Mouse (Mus musculus): Measurements from ENCODE around the gene Tex44.

DNA sequence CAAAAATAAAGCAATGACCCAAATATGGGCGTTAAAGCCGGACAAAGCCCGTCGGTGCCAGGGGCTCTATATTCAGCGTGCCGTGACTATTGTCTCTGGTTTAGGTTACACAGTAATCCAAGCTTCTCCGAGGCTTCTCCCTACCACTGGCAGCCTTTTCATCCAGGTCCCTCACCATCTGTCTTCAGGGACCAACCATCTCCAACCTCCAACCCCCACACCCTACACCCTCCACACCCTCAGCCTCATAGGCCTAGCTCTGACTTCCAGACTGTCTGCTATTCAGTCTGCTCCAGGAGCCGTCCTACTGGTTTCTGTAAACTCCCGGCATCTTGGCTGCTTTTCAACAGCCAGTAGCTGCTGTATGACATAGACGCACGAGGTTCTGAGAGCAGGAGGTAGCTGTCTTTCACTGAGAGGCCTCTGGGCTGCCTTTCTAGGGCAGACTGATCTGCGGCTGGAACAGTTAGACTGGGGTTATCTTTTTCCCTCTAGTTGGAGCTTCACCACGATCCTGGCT lies 9.2 kb downstream of the Tex44 start:
- TF ChIP-seq GATA1 (IDR thresholded peaks at IDR 0.05; ENCODE audit: borderline replicate concordance, low read length) (no peak), FLI1 (IDR thresholded peaks at IDR 0.05; ENCODE audit: low read length) (no peak)
